Mouse (Mus musculus) midbrain, postnatal 0 days (tissue): ENCODE measurements around the gene Pm20d1. TPM values are rescaled to one million over a fixed set of nuclear protein-coding genes. Genes with fewer than 3 reads are reported as not detected.
A peak's percentile ranks its signal among the peaks of the same experiment; 100 is the strongest.

Source experiments
- ATAC-seq: fragments of 200-750 bp; cut with Nextera tagmentation; 2 replicates; pipeline ENCODE4 v1.8.0; 2017; ENCODE audit warnings: moderate number of reproducible peaks, mild to moderate bottlenecking, moderate TSS enrichment, moderate library complexity; ENCODE audit not compliant: low FRiP score
- DNase-seq: peaks from one replicate; pipeline ENCODE4 v3.0.0-alpha.2; 2015; ENCODE audit warnings: low spot score
- H3K27ac ChIP-seq: fragments of 300-500 bp; sonication (generic); 2 replicates; pipeline ENCODE4 v1.5.1; 2014; ENCODE audit warnings: low read depth, mild to moderate bottlenecking, low read length, mixed read lengths
- H3K27me3 ChIP-seq: fragments of 300-500 bp; sonication (generic); 2 replicates; pipeline ENCODE4 v1.6.1; 2014; ENCODE audit warnings: low read length, control low read depth, mixed read lengths; ENCODE audit not compliant: insufficient read depth
- H3K36me3 ChIP-seq: fragments of 300-500 bp; sonication (generic); 2 replicates; pipeline ENCODE4 v1.6.1; 2014; ENCODE audit warnings: low read length, control low read depth, mixed read lengths; ENCODE audit not compliant: insufficient read depth
- H3K4me1 ChIP-seq: fragments of 300-500 bp; sonication (generic); 2 replicates; pipeline ENCODE4 v1.6.1; 2014; ENCODE audit warnings: mild to moderate bottlenecking, control low read depth, antibody characterized with exemption, low read length, mixed read lengths; ENCODE audit not compliant: insufficient read depth
- H3K4me2 ChIP-seq: fragments of 300-500 bp; sonication (generic); 2 replicates; pipeline ENCODE4 v1.6.1; 2014; ENCODE audit warnings: low read depth, mild to moderate bottlenecking, low read length, mixed read lengths; ENCODE audit not compliant: poor library complexity, severe bottlenecking
- H3K4me3 ChIP-seq: fragments of 300-500 bp; sonication (generic); 2 replicates; pipeline ENCODE4 v1.5.1; 2014; ENCODE audit warnings: low read depth, mild to moderate bottlenecking, low read length, moderate library complexity
- H3K9ac ChIP-seq: fragments of 300-500 bp; sonication (generic); replicated peaks from 2 replicates; pipeline ENCODE4 v1.6.1; 2014; ENCODE audit warnings: mild to moderate bottlenecking, low read length, moderate library complexity, mixed read lengths; ENCODE audit not compliant: poor library complexity, severe bottlenecking
- H3K9me3 ChIP-seq: fragments of 300-500 bp; sonication (generic); 2 replicates; pipeline ENCODE4 v1.6.1; 2016; ENCODE audit warnings: low read length, control low read depth
- CTCF ChIP-seq: IDR thresholded peaks from 2 replicates; pipeline ENCODE4 v1.5.1; 2016; ENCODE audit warnings: antibody characterized with exemption, mild to moderate bottlenecking
- WGBS: fragments of 180-500 bp; shearing (Covaris S2); extraction: QIAGEN DNeasy Blood & Tissue Kit; methylation state at CpG from one replicate; pipeline ENCODE4 v1.1.7; 2014; 5-methylcytosine and 5-hydroxymethylcytosine counted together
- polyA plus RNA-seq: library from polyadenylated mRNA; unstranded; fragments of >200 nt; fragmentation: Nextera tagmentation; extraction: Ambion mirVana; gene quantifications from 2 replicates; pipeline ENCODE4 v1.2.1, GENCODE M21; 2015
- total RNA-seq: library from RNA; depleted of rRNA; stranded (reverse); fragments of >200 nt; gene quantifications from 2 replicates; pipeline ENCODE4 v1.2.3, GENCODE M21; 2014; rRNA removed

Gene Pm20d1
- 0.05 TPM in 2 replicates for total RNA-seq
- 0.29 and 0.38 TPM in 2 replicates for polyA plus RNA-seq

GRCm38 (mm10) chr1:131797202-131797909 lies at the start of gene Pm20d1:
Pm20d1 (plus strand) TSS chr1:131797381.
- Histone ChIP-seq H3K4me1 (0 out of 2 replicates have a peak, but pooled peaks cover 2% of the 10 kb centered on the region), H3K36me3 (no peaks in the 10 kb centered on the region), H3K9ac (no peak within 1 kb of the TSS), H3K27me3 (no peaks in the 10 kb centered on the region), H3K4me2 (peak within 1 kb of the TSS; percentile 47), H3K27ac (no peak within 1 kb of the TSS), H3K9me3 (no peaks in the 10 kb centered on the region), H3K4me3 (peak within 1 kb of the TSS; percentile 28)
- DNase-seq (peak; percentile 23), ATAC-seq (0 out of 2 replicates have a peak, but pooled peaks have one; percentile 27)
- no peak for TF ChIP-seq CTCF
- WGBS, result 10% methylated on average over 26 of the region's 26 CpGs

GRCm38 (mm10) chr1:131747761-131748160 lies 49.4 kb upstream of the Pm20d1 start:
- no peak overlapping the region for H3K27ac ChIP-seq
- H3K4me3 ChIP-seq, result no peak overlapping the region
- no peak for TF ChIP-seq CTCF
- no peaks in the 10 kb centered on the region for H3K9me3 ChIP-seq
- peaks cover 2% of the 10 kb centered on the region; the same call in 1 of the 2 replicates for H3K4me1 ChIP-seq
- H3K27me3 ChIP-seq, result no peaks in the 10 kb centered on the region
- no peaks in the 10 kb centered on the region for H3K36me3 ChIP-seq
- no peak overlapping the region for H3K4me2 ChIP-seq
- no peak for DNase-seq
- 55% methylated on average over 2 of the region's 2 CpGs for WGBS
- ATAC-seq, result no peak
- no peak overlapping the region for H3K9ac ChIP-seq

GRCm38 (mm10) chr1:131748636-131749035 lies 48.5 kb upstream of the Pm20d1 start:
- no peak for TF ChIP-seq CTCF
- DNase-seq (peak; percentile 5), ATAC-seq (no peak)
- Histone ChIP-seq H3K4me3 (no peak overlapping the region), H3K4me1 (peaks cover 2% of the 10 kb centered on the region; the same call in 1 of the 2 replicates), H3K27ac (no peak overlapping the region), H3K36me3 (no peaks in the 10 kb centered on the region), H3K9ac (no peak overlapping the region), H3K9me3 (no peaks in the 10 kb centered on the region), H3K27me3 (no peaks in the 10 kb centered on the region), H3K4me2 (no peak overlapping the region)
- 77% methylated on average over 2 of the region's 2 CpGs for WGBS

GRCm38 (mm10) chr1:131749706-131750545 lies 47.3 kb upstream of the Pm20d1 start:
- no peaks in the 10 kb centered on the region for H3K36me3 ChIP-seq
- WGBS, result 83% methylated on average over 15 of the region's 15 CpGs
- no peaks in the 10 kb centered on the region for H3K27me3 ChIP-seq
- TF ChIP-seq CTCF, result no peak
- H3K9ac ChIP-seq, result no peak overlapping the region
- no peak overlapping the region for H3K27ac ChIP-seq
- ATAC-seq, result no peak
- H3K4me3 ChIP-seq, result no peak overlapping the region
- DNase-seq, result no peak
- H3K4me1 ChIP-seq, result peaks cover 2% of the 10 kb centered on the region; the same call in 1 of the 2 replicates
- no peaks in the 10 kb centered on the region for H3K9me3 ChIP-seq
- no peak overlapping the region for H3K4me2 ChIP-seq

GRCm38 (mm10) chr1:131751181-131751890 lies 45.8 kb upstream of the Pm20d1 start:
- ATAC-seq (no peak), DNase-seq (peak; percentile 9)
- Histone ChIP-seq H3K4me1 (peaks cover 2% of the 10 kb centered on the region; the same call in 1 of the 2 replicates), H3K4me3 (no peak overlapping the region), H3K4me2 (no peak overlapping the region), H3K27me3 (no peaks in the 10 kb centered on the region), H3K27ac (no peak overlapping the region), H3K9ac (no peak overlapping the region), H3K9me3 (no peaks in the 10 kb centered on the region), H3K36me3 (no peaks in the 10 kb centered on the region)
- 87% methylated on average over 3 of the region's 3 CpGs for WGBS
- no peak for TF ChIP-seq CTCF
